Mouse (Mus musculus) embryonic facial prominence, embryonic 10.5 days (tissue): Measurements from ENCODE around the gene Lrch1. TPM values are rescaled to one million over a fixed set of nuclear protein-coding genes. Genes with fewer than 3 reads are reported as not detected.

ENCODE experiments used
- DNase-seq: peaks from one replicate; pipeline ENCODE4 v3.0.0-alpha.2; 2017; ENCODE audit warnings: low spot score
- H3K27ac ChIP-seq: fragments of 300-500 bp; sonication (generic); replicated peaks from 2 replicates; pipeline ENCODE4 v1.5.1; 2016; ENCODE audit warnings: mild to moderate bottlenecking
- H3K27me3 ChIP-seq: fragments of 300-500 bp; sonication (generic); replicated peaks from 2 replicates; pipeline ENCODE4 v1.6.1; 2016; ENCODE audit warnings: low read depth, mild to moderate bottlenecking; ENCODE audit not compliant: poor library complexity, severe bottlenecking
- H3K36me3 ChIP-seq: fragments of 300-500 bp; sonication (generic); replicated peaks from 2 replicates; pipeline ENCODE4 v1.6.1; 2016; ENCODE audit warnings: mild to moderate bottlenecking, moderate library complexity
- H3K4me1 ChIP-seq: fragments of 300-500 bp; sonication (generic); 2 replicates; pipeline ENCODE4 v1.6.1; 2016
- H3K4me3 ChIP-seq: fragments of 300-500 bp; sonication (generic); 2 replicates; pipeline ENCODE4 v1.5.1; 2016; ENCODE audit warnings: mild to moderate bottlenecking, moderate library complexity
- H3K9me3 ChIP-seq: fragments of 300-500 bp; sonication (generic); 2 replicates; pipeline ENCODE4 v1.6.1; 2016; ENCODE audit warnings: mild to moderate bottlenecking
- WGBS: fragments of 180-500 bp; shearing (Covaris S2); methylation state at CpG from one replicate; pipeline ENCODE4 v1.1.7; 2016; 5-methylcytosine and 5-hydroxymethylcytosine counted together
- polyA plus RNA-seq: library from polyadenylated mRNA; unstranded; fragments of >200 nt; fragmentation: Nextera tagmentation; extraction: Ambion mirVana; gene quantifications from 2 replicates; pipeline ENCODE4 v1.2.1, GENCODE M21; 2016

The Lrch1 gene
- polyA plus RNA-seq, 1 experiment from 2014 or later, result 9.1 TPM

GRCm38 (mm10) chr14:74915658-74916057 is 32.0 kb downstream of the Lrch1 start:
- Histone ChIP-seq H3K4me1 (peaks cover 35% of the 10 kb centered on the region), H3K36me3 (no peaks in the 10 kb centered on the region), H3K9me3 (no peaks in the 10 kb centered on the region), H3K27me3 (no peaks in the 10 kb centered on the region), H3K27ac (no peak overlapping the region), H3K4me3 (no peak overlapping the region)
- 87% methylated on average over 2 of the region's 2 CpGs for WGBS
- no peak for DNase-seq

- Histone ChIP-seq H3K4me3 (no peak overlapping the region), H3K36me3 (no peaks in the 10 kb centered on the region), H3K4me1 (peaks cover 40% of the 10 kb centered on the region), H3K9me3 (no peaks in the 10 kb centered on the region), H3K27me3 (no peaks in the 10 kb centered on the region), H3K27ac (no peak overlapping the region)
- WGBS, result 72% methylated on average over 9 of the region's 9 CpGs
- DNase-seq, result no peak
Observed at GRCm38 (mm10) chr14:74915025-74915424, 32.7 kb downstream of the Lrch1 start.

- Histone ChIP-seq H3K27ac (no peak overlapping the region), H3K9me3 (no peaks in the 10 kb centered on the region), H3K27me3 (no peaks in the 10 kb centered on the region), H3K4me1 (peaks cover 40% of the 10 kb centered on the region), H3K36me3 (no peaks in the 10 kb centered on the region), H3K4me3 (no peak overlapping the region)
- no peak for DNase-seq
- 83% methylated on average over 20 of the region's 20 CpGs for WGBS
Observed at GRCm38 (mm10) chr14:74913381-74914230, 34.1 kb downstream of the Lrch1 start.

GRCm38 (mm10) chr14:74910363-74910762 is 37.3 kb downstream of the Lrch1 start:
- WGBS, result 62% methylated on average over 5 of the region's 5 CpGs
- Histone ChIP-seq H3K4me1 (peaks cover 23% of the 10 kb centered on the region), H3K4me3 (no peak overlapping the region), H3K27ac (no peak overlapping the region), H3K9me3 (no peaks in the 10 kb centered on the region), H3K36me3 (no peaks in the 10 kb centered on the region), H3K27me3 (no peaks in the 10 kb centered on the region)
- no peak for DNase-seq

- Histone ChIP-seq H3K27me3 (no peaks in the 10 kb centered on the region), H3K36me3 (no peaks in the 10 kb centered on the region), H3K27ac (no peak overlapping the region), H3K4me1 (peaks cover 10% of the 10 kb centered on the region), H3K9me3 (no peaks in the 10 kb centered on the region), H3K4me3 (no peak overlapping the region)
- DNase-seq, result no peak
- WGBS, result 86% methylated on average over 8 of the region's 8 CpGs
Observed at GRCm38 (mm10) chr14:74909021-74909420, 38.7 kb downstream of the Lrch1 start.

GRCm38 (mm10) chr14:74908250-74908649 is 39.4 kb downstream of the Lrch1 start:
- DNase-seq, result no peak
- Histone ChIP-seq H3K9me3 (no peaks in the 10 kb centered on the region), H3K4me1 (peaks cover 5% of the 10 kb centered on the region; the same call in 1 of the 2 replicates), H3K27me3 (no peaks in the 10 kb centered on the region), H3K36me3 (no peaks in the 10 kb centered on the region), H3K4me3 (no peak overlapping the region), H3K27ac (no peak overlapping the region)
- 92% methylated on average over 6 of the region's 6 CpGs for whole genome bisulfite sequencing

GRCm38 (mm10) chr14:74907706-74908105 is 40.0 kb downstream of the Lrch1 start:
- 92% methylated on average over 8 of the region's 8 CpGs for WGBS
- H3K27ac ChIP-seq, result no peak overlapping the region
- H3K4me1 ChIP-seq, result peaks cover 7% of the 10 kb centered on the region; the same call in 1 of the 2 replicates
- no peaks in the 10 kb centered on the region for H3K36me3 ChIP-seq
- no peak overlapping the region for H3K4me3 ChIP-seq
- DNase-seq, result no peak
- no peaks in the 10 kb centered on the region for H3K9me3 ChIP-seq
- no peaks in the 10 kb centered on the region for H3K27me3 ChIP-seq

- Histone ChIP-seq H3K27me3 (no peaks in the 10 kb centered on the region), H3K36me3 (no peaks in the 10 kb centered on the region)
- 88% methylated on average over 3 of the region's 3 CpGs for WGBS
Observed at GRCm38 (mm10) chr14:74905990-74906389, 41.7 kb downstream of the Lrch1 start.

GRCm38 (mm10) chr14:74904442-74904841 is 43.2 kb downstream of the Lrch1 start:
- no peaks in the 10 kb centered on the region for H3K27me3 ChIP-seq
- no peak overlapping the region for H3K4me3 ChIP-seq
- H3K4me1 ChIP-seq, result peaks cover 14% of the 10 kb centered on the region
- no peak for DNase-seq
- no peaks in the 10 kb centered on the region for H3K9me3 ChIP-seq
- H3K27ac ChIP-seq, result no peak overlapping the region
- H3K36me3 ChIP-seq, result no peaks in the 10 kb centered on the region
- WGBS, result 91% methylated on average over 5 of the region's 5 CpGs

More at GRCm38 (mm10) chr14:74905990-74906389, 41.7 kb downstream of the Lrch1 start:
- H3K4me1 ChIP-seq, result peaks cover 8% of the 10 kb centered on the region; the same call in 1 of the 2 replicates
- DNase-seq, result no peak
- H3K9me3 ChIP-seq, result no peaks in the 10 kb centered on the region
- H3K27ac ChIP-seq, result no peak overlapping the region
- no peak overlapping the region for H3K4me3 ChIP-seq

GRCm38 (mm10) chr14:74903047-74903446 is 44.6 kb downstream of the Lrch1 start:
- H3K4me3 ChIP-seq, result no peak overlapping the region
- no peak overlapping the region for H3K27ac ChIP-seq
- no peaks in the 10 kb centered on the region for H3K36me3 ChIP-seq
- H3K27me3 ChIP-seq, result no peaks in the 10 kb centered on the region
- 79% methylated on average over 4 of the region's 4 CpGs for WGBS
- DNase-seq, result no peak
- peaks cover 14% of the 10 kb centered on the region for H3K4me1 ChIP-seq
- H3K9me3 ChIP-seq, result no peaks in the 10 kb centered on the region

- Histone ChIP-seq H3K9me3 (no peaks in the 10 kb centered on the region), H3K4me3 (no peak overlapping the region), H3K36me3 (no peaks in the 10 kb centered on the region), H3K4me1 (peaks cover 14% of the 10 kb centered on the region), H3K27ac (no peak overlapping the region), H3K27me3 (no peaks in the 10 kb centered on the region)
- no peak for DNase-seq
- WGBS, result 68% methylated on average over 8 of the region's 8 CpGs
Observed at GRCm38 (mm10) chr14:74900705-74901369, 46.8 kb downstream of the Lrch1 start.

- no peak overlapping the region for H3K27ac ChIP-seq
- no peak for DNase-seq
- no peak overlapping the region for H3K4me3 ChIP-seq
- WGBS, result 77% methylated on average over 13 of the region's 13 CpGs
- H3K9me3 ChIP-seq, result no peaks in the 10 kb centered on the region
- H3K36me3 ChIP-seq, result no peaks in the 10 kb centered on the region
- H3K4me1 ChIP-seq, result peaks cover 14% of the 10 kb centered on the region
- H3K27me3 ChIP-seq, result no peaks in the 10 kb centered on the region
Observed at GRCm38 (mm10) chr14:74899953-74900704, 47.5 kb downstream of the Lrch1 start.
